Mouse (Mus musculus): ENCODE data around the gene Gm8797.
A peak's percentile ranks its signal among the peaks of the same experiment; 100 is the strongest.
"Not testable (repeated sequence)": the region's sequence is repeated elsewhere in the genome, so short reads cannot be mapped to it uniquely, and the experiment has no call there.

The Gm8797 gene

GRCm38 (mm10) chr3:5750506-5750905, at the start of gene Gm8797:
TSS of gene Gm8797 (plus strand) at chr3:5750806.
- DNase-seq (ENCODE audit: low spot score in 2 of 2): not testable (repeated sequence)

GRCm38 (mm10) chr3:5714481-5714880, 36.1 kb upstream of the Gm8797 start:
- no peak for DNase-seq (ENCODE audit: low spot score in 2 of 2)

GRCm38 (mm10) chr3:5732931-5733330, 17.7 kb upstream of the Gm8797 start:
- no peak for DNase-seq (ENCODE audit: low spot score in 2 of 2)

DNA sequence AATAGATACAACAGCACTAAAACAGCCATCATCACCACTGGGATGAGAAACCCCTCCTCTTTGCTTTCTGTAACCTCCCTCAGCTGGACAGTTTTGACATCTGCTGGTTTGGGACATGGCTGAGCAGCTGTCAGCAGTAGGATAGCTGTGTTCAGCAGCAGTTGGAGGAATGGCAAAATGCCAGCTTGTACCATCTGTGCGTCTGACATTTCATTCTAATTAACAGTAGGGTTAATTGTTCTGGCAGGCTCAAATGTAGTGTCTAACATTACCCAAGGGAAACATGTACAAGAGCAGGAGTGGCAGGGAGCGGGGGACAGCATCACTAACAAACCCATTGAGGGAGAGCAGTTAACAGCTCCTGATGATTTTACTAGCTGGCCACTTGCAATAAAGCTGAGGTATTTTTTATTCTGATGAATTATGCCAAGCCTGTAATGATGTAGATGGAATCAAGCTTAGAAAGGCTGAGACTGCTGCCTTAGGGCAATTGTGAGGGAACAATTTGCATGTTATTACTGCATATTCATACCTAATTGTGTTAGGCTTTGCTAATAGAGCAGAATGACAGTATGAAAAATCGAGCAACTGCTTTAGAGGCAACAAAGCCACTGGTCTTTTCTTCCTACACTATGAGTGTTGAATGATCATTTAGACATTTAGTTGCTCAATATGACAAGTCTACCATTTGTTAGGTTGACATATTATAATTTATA, 4.3 kb downstream of the Gm8797 start:
- peak; percentile 38 to 85 for DNase-seq (ENCODE audit: low spot score in 2 of 2)

DNA sequence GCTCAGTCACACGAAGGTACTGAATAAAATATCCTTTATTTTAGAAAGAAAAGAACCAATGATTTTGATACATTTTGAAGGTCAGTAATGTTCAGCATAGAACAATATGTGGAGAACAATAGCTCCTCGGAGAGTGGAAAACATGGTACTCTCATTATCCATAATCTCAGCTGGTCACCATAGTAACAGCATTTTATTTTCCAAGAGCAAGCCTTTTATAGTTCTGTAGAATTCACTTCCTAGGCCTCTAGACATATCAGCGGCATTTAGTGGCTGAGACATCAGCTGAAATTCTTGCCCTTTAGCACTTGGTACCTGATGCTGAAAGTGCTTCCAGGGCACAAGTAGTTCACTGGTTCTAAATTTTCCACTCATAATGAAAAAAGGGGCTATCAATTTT, 15.7 kb downstream of the Gm8797 start:
- DNase-seq (ENCODE audit: low spot score in 2 of 2): no peak

DNA sequence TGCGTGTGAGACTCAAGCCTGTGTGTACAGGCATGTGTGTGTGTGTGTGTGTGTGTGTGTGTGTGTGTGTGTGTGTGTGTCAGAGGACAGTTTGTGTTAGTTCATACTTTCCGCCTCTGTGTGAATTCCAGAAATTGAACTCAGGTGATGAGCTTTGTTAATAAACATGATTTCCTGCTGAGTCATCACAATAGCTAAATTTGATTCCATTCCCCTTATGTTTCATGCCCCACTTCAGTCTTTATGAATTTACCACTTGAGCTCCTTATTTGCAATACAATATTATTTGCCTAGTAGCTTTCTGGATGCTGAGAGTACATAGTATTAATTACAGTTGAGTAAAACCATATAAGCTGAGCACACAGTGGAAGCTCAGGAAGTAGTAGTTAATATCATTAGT, 26.3 kb downstream of the Gm8797 start:
- DNase-seq (ENCODE audit: low spot score in 2 of 2): no peak
